Mouse (Mus musculus): ENCODE results near the gene Zfp334. TPM values are rescaled to one million over a fixed set of nuclear protein-coding genes. Genes with fewer than 3 reads are reported as not detected.

Gene Zfp334
- total RNA-seq, 2 experiments from 2014 or later = 3.4 to 4.1 TPM

- peak in 1 of 2 experiments; percentile 25 for DNase-seq
- intact Hi-C loops (cut with DNase I) = no loop called here
Measured at GRCm38 (mm10) chr2:165325521-165326303, 62.3 kb downstream of the Zfp334 start.

Other genes starting within 250 kb of the Zfp334 start
- under 1 TPM; 0.26 to 0.27 TPM for gene Cdh22, start 153.4 kb downstream of the Zfp334 start, total RNA-seq (2021)
- gene Slc35c2, start 100.4 kb downstream of the Zfp334 start, total RNA-seq (2021) = 10 to 100 TPM; 18.5 to 19.8 TPM
- 10 to 100 TPM; 26.0 to 26.5 TPM for gene Elmo2, start 61.8 kb downstream of the Zfp334 start, total RNA-seq (2021)
- gene Zfp663, start 19.5 kb downstream of the Zfp334 start, total RNA-seq (2021) = not detected
- gene Ocstamp, start 12.1 kb upstream of the Zfp334 start, total RNA-seq (2021) = not detected
- gene Slc13a3, start 85.0 kb upstream of the Zfp334 start, total RNA-seq (2021) = 1 to 10 TPM in 1 of 2 experiments, under 1 TPM in 1; 0.10 to 1.1 TPM
- 10 to 100 TPM in 1 of 2 experiments, 1 to 10 TPM in 1; 9.7 to 10.5 TPM for gene Trp53rka, start 105.1 kb upstream of the Zfp334 start, total RNA-seq (2021)
- 1 to 10 TPM; 5.5 to 5.7 TPM for gene Slc2a10, start 115.5 kb upstream of the Zfp334 start, total RNA-seq (2021)
- 1 to 10 TPM; 2.7 to 3.3 TPM for gene Eya2, start 206.8 kb upstream of the Zfp334 start, total RNA-seq (2021)